Mouse (Mus musculus): ENCODE data around the gene Npr2. TPM values are rescaled to one million over a fixed set of nuclear protein-coding genes. Genes with fewer than 3 reads are reported as not detected.

The Npr2 gene
- total and polyA plus RNA-seq, 3 experiments = 0.27 to 2.3 TPM; not detected in 1

DNA sequence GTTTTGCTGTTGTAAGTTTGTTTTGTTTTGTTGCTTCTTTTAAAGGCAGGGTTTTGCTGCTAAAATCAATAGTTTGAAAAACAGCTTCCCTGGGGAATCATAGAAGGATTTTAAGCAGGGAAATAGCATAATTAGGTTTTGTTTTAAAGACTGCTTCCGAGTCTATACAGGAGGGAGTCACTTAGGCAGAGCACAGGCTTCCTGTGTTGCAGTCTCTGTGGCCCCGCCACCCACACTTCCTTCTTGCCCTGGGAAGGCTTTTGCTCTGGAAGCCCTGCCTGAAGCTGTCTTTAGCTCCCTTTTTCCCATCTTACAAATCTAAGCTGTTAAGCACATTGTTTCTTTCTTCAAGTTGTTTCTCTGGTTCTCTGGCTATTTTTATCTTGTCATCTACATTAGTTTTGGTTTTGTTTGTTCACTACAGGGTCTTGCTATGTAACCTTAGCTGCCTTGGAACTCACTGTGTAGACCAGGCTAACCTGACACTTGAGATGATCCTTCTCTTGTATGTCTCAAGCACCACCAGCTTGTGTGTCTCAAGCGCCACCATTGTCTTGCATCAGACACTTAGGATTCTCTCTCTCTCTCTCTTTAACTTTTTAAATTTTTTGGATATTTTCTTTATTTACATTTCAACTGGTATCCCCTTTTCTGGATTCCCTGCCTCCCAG, 18.5 kb upstream of the Npr2 start:
- H3K27me3 ChIP-seq (ENCODE audit: control insufficient read depth in 1 of 2, insufficient read depth in 2 of 2, low read length in 2 of 2) = no peaks in the 10 kb centered on the region
- H3K4me3 ChIP-seq (ENCODE audit: control insufficient read depth in 1 of 2, insufficient read depth in 1 of 2, low read depth in 2 of 2, low read length in 2 of 2) = peak overlapping the region; percentile 35 to 41
- H3K4me1 ChIP-seq (ENCODE audit: control insufficient read depth in 1 of 2, insufficient read depth in 2 of 2, low read length in 2 of 2) = peaks cover 3 to 5% of the 10 kb centered on the region in 2 experiments; a peak in 3 of 4 replicates
- H3K79me2 ChIP-seq (ENCODE audit: control insufficient read depth, insufficient read depth, low read length, poor library complexity) = no peaks in the 10 kb centered on the region
- peak overlapping the region; percentile 71 for H3K9ac ChIP-seq (ENCODE audit: control insufficient read depth, low read depth, low read length, poor library complexity, severe bottlenecking)
- H3K9me3 ChIP-seq (replicated peaks; ENCODE audit: insufficient read depth, low read length) = no peaks in the 10 kb centered on the region
- H3K36me3 ChIP-seq (ENCODE audit: control insufficient read depth in 1 of 2, insufficient read depth in 2 of 2, low read length in 2 of 2) = peaks cover 0 to 15% of the 10 kb centered on the region in 2 experiments; a peak in 2 of 4 replicates
- DNase-seq (ENCODE audit: low read depth, low spot score) = peak; percentile 92
- H3K27ac ChIP-seq (ENCODE audit: control insufficient read depth, low read depth, low read length) = peak overlapping the region; percentile 93
- TF ChIP-seq ZNF384 (IDR thresholded peaks at IDR 0.05; ENCODE audit: low read depth, low read length) = no peak
- no peak for TF ChIP-seq E2F4 (IDR thresholded peaks at IDR 0.05; ENCODE audit: borderline replicate concordance, low read depth, low read length)
- TF ChIP-seq MEF2A (IDR thresholded peaks at IDR 0.05; ENCODE audit: extremely low read depth, insufficient replicate concordance, low read depth, low read length, poor library complexity, severe bottlenecking) = no peak
- TF ChIP-seq ELF1 (IDR thresholded peaks at IDR 0.05; ENCODE audit: low read depth, low read length) = peak; percentile 93
- TF ChIP-seq BHLHE40 (IDR thresholded peaks at IDR 0.05; ENCODE audit: borderline replicate concordance, low read depth, low read length) = no peak
- TF ChIP-seq GABPA (IDR thresholded peaks at IDR 0.05; ENCODE audit: low read depth, low read length) = no peak
- no peak for TF ChIP-seq RCOR1 (IDR thresholded peaks at IDR 0.05; ENCODE audit: low read depth, low read length)
- TF ChIP-seq JUND (IDR thresholded peaks at IDR 0.05; ENCODE audit: low read depth, low read length) = no peak; the same call in 1 of the 2 replicates
- TF ChIP-seq MAZ (IDR thresholded peaks at IDR 0.05; ENCODE audit: low read depth, low read length) = peak; percentile 82
- TF ChIP-seq MAFK (IDR thresholded peaks at IDR 0.05; ENCODE audit: borderline replicate concordance, low read depth, low read length) = no peak
- TF ChIP-seq POLR2AphosphoS5 (IDR thresholded peaks at IDR 0.05; ENCODE audit: borderline replicate concordance, low read depth, low read length) = no peak
- no peak; the same call in 1 of the 2 replicates for TF ChIP-seq MYC (IDR thresholded peaks at IDR 0.05; ENCODE audit: low read depth, low read length)
- peak; percentile 87 for TF ChIP-seq HCFC1 (IDR thresholded peaks at IDR 0.05; ENCODE audit: low read depth, low read length)
- no peak for TF ChIP-seq ZKSCAN1 (IDR thresholded peaks at IDR 0.05; ENCODE audit: low read depth, low read length)
- no peak for TF ChIP-seq USF2 (IDR thresholded peaks at IDR 0.05; ENCODE audit: borderline replicate concordance in 1 of 2, insufficient read depth in 1 of 2, low read depth in 1 of 2, low read length in 2 of 2)
- peak; percentile 53; the same call in 1 of the 2 replicates for TF ChIP-seq KAT2A (conservative IDR thresholded peaks at IDR 0.05; ENCODE audit: low read depth, low read length)
- TF ChIP-seq MYB (IDR thresholded peaks at IDR 0.05; ENCODE audit: low read depth, low read length) = no peak
- no peak for TF ChIP-seq EP300 (IDR thresholded peaks at IDR 0.05; ENCODE audit: low read depth in 1 of 2, low read length in 2 of 2)
- TF ChIP-seq NELFE (IDR thresholded peaks at IDR 0.05; ENCODE audit: low read depth, low read length) = peak; percentile 67
- no peak for TF ChIP-seq CHD2 (IDR thresholded peaks at IDR 0.05; ENCODE audit: low read length)
- peak; percentile 86 for TF ChIP-seq TBP (IDR thresholded peaks at IDR 0.05; ENCODE audit: low read depth, low read length)
- no peak for TF ChIP-seq ETS1 (IDR thresholded peaks at IDR 0.05; ENCODE audit: low read depth, low read length)
- no peak for TF ChIP-seq ZC3H11A (IDR thresholded peaks at IDR 0.05; ENCODE audit: low read depth, low read length)
- peak; percentile 29 to 67; a peak in 2 of 4 replicates for TF ChIP-seq POLR2A (IDR thresholded peaks at IDR 0.05; ENCODE audit: control insufficient read depth in 1 of 2, insufficient read depth in 1 of 2, low read depth in 1 of 2, low read length in 2 of 2, poor library complexity in 1 of 2)
- no peak for TF ChIP-seq RAD21 (IDR thresholded peaks at IDR 0.05; ENCODE audit: low read depth, low read length)
- no peak for TF ChIP-seq NRF1 (IDR thresholded peaks at IDR 0.05; ENCODE audit: insufficient read depth, low read depth, low read length, poor library complexity, severe bottlenecking)
- no peak for TF ChIP-seq GATA1 (IDR thresholded peaks at IDR 0.05; ENCODE audit: low read depth, low read length)
- TF ChIP-seq ZMIZ1 (IDR thresholded peaks at IDR 0.05; ENCODE audit: low read depth, low read length) = 0 out of 2 replicates have a peak, but pooled peaks have one; percentile 24
- no peak for TF ChIP-seq CHD1 (IDR thresholded peaks at IDR 0.05; ENCODE audit: low read depth, low read length)
- no peak for TF ChIP-seq MAX (IDR thresholded peaks at IDR 0.05; ENCODE audit: low read length)
- TF ChIP-seq MXI1 (IDR thresholded peaks at IDR 0.05; ENCODE audit: low read depth, low read length) = no peak
- no peak for TF ChIP-seq TAL1 (IDR thresholded peaks at IDR 0.05; ENCODE audit: low read length)
- TF ChIP-seq UBTF (IDR thresholded peaks at IDR 0.05; ENCODE audit: borderline replicate concordance, insufficient read depth, low read depth, low read length) = no peak
- no peak for TF ChIP-seq USF1 (IDR thresholded peaks at IDR 0.05; ENCODE audit: low read depth, low read length)
- no peak for TF ChIP-seq CTCF (IDR thresholded peaks at IDR 0.05 in 2 of 3, conservative IDR thresholded peaks at IDR 0.05 in 1 of 3; ENCODE audit: control insufficient read depth in 1 of 3, insufficient read depth in 1 of 3, low read depth in 2 of 3, low read length in 3 of 3, poor library complexity in 1 of 3, severe bottlenecking in 1 of 3)
- peak; percentile 53; the same call in 1 of the 2 replicates for TF ChIP-seq TCF12 (IDR thresholded peaks at IDR 0.05; ENCODE audit: low read depth, low read length)
